Mouse (Mus musculus) adrenal gland, postnatal 14 days (tissue): ENCODE results near the gene Nsdhl. TPM values are rescaled to one million over a fixed set of nuclear protein-coding genes. Genes with fewer than 3 reads are reported as not detected.

Source experiments
- DNase-seq: peaks from one replicate; pipeline ENCODE4 v3.0.0; 2021; ENCODE audit warnings: mixed read lengths
- microRNA-seq, 2 experiments: library from miRNA; unstranded; fragments of <30 nt; microRNA quantifications; one replicate each; pipeline ENCODE4 v1.2.0; 2021
- total RNA-seq: library from RNA; stranded (reverse); gene quantifications from 2 replicates; pipeline ENCODE4 v1.2.3, GENCODE M21; 2021

Nsdhl gene
- total RNA-seq, 1 experiment from 2014 or later, result 29.1 TPM

- no peak for DNase-seq
Observed at GRCm38 (mm10) chrX:72995542-72995941, 77.2 kb downstream of the Nsdhl start.

- DNase-seq, result no peak
Observed at GRCm38 (mm10) chrX:73003110-73003509, 84.8 kb downstream of the Nsdhl start.

GRCm38 (mm10) chrX:73005678-73006077 is 87.3 kb downstream of the Nsdhl start:
- DNase-seq, result no peak

- peak; percentile 93 for DNase-seq
Observed at GRCm38 (mm10) chrX:73007597-73008479, 89.5 kb downstream of the Nsdhl start.

Small RNA genes within 50 kb of the gene (microRNA-seq; reads per million reads assigned to microRNA genes)
- gene Mir2137, result 0.76 to 1.3 reads per million in 2 experiments

Other genes starting within 250 kb of the Nsdhl start
- gene Gabrq, start 93.4 kb upstream of the Nsdhl start, total RNA-seq, result 0.11 TPM in 1 of 2 replicates, not detected in the other
- gene Cetn2, start 146 bp upstream of the Nsdhl start, total RNA-seq, result 34.6 and 38.7 TPM in 2 replicates
- gene Zfp185, start 68.8 kb downstream of the Nsdhl start, total RNA-seq, result 2.6 and 4.7 TPM in 2 replicates
- 0.15 and 0.38 TPM in 2 replicates for gene Pnma5, start 118.5 kb downstream of the Nsdhl start, total RNA-seq
- gene Pnma3, start 146.2 kb downstream of the Nsdhl start, total RNA-seq, result 0.11 and 0.38 TPM in 2 replicates
- 1.0 and 3.1 TPM in 2 replicates for gene Xlr4a, start 163.9 kb downstream of the Nsdhl start, total RNA-seq
- gene Xlr3a, start 178.5 kb downstream of the Nsdhl start, total RNA-seq, result 1.0 and 2.9 TPM in 2 replicates
- gene Gm14685, start 198.5 kb downstream of the Nsdhl start, total RNA-seq, result 0.49 and 0.82 TPM in 2 replicates
- not detected in 2 replicates for gene Xlr5b, start 230.2 kb downstream of the Nsdhl start, total RNA-seq
- 0.22 TPM in 1 of 2 replicates, not detected in the other for gene DXBay18, start 230.9 kb downstream of the Nsdhl start, total RNA-seq